Comparison of ENCODE assay signal across 8 mouse cellular contexts in genomic region chr8:4213210-4214005, GRCm38 (mm10). TPM values are rescaled to one million over a fixed set of nuclear protein-coding genes. Genes with fewer than 3 reads are reported as not detected.
DNase-seq lines count a peak whose midpoint lies in the region; ATAC-seq lines count a peak whose summit lies in the region.

No protein-coding gene starts in this region.

- intact Hi-C loops in heart, postnatal 36 days (cut with DNase I) = no loop called here

- peak overlapping the region; percentile 36 for H3K4me3 ChIP-seq in embryonic facial prominence, embryonic 11.5 days (ENCODE audit: low read depth, low read length)

- H3K4me1 ChIP-seq in embryonic facial prominence, embryonic 11.5 days (ENCODE audit: control insufficient read depth, insufficient read depth, low read length) = no peaks in the 10 kb centered on the region; the same call in none of the 2 replicates

- ATAC-seq in embryonic facial prominence, embryonic 11.5 days (replicated peaks; ENCODE audit: insufficient number of reproducible peaks, low FRiP score, low TSS enrichment, low read depth) = peak; percentile 57
- ATAC-seq in megakaryocyte progenitor cell, adult 5-6 weeks (replicated peaks; ENCODE audit: poor library complexity) = peak; percentile 37

- no peaks in the 10 kb centered on the region for H3K36me3 ChIP-seq in embryonic facial prominence, embryonic 11.5 days (replicated peaks; ENCODE audit: control insufficient read depth, insufficient read depth, low read depth, low read length)
- no peaks in the 10 kb centered on the region for H3K36me3 ChIP-seq in splenic B cell, adult 2 months (ENCODE audit: control insufficient read depth, insufficient read depth, low read length, poor library complexity, severe bottlenecking)

- H3K4me2 ChIP-seq in embryonic facial prominence, embryonic 11.5 days (ENCODE audit: low read depth, low read length) = peak overlapping the region; percentile 91

- no peak overlapping the region for H3K27ac ChIP-seq in embryonic facial prominence, embryonic 11.5 days (replicated peaks; ENCODE audit: low read depth, low read length)

- WGBS in embryonic facial prominence, embryonic 11.5 days = 4% methylated on average over 18 of the region's 18 CpGs

- H3K9me3 ChIP-seq in embryonic facial prominence, embryonic 11.5 days (replicated peaks; ENCODE audit: control insufficient read depth, low read length) = no peaks in the 10 kb centered on the region

- peak; percentile 57 to 76 for DNase-seq in urinary bladder, adult 18-20 months (ENCODE audit: low spot score in 2 of 2)
- no peak for DNase-seq in urinary bladder, postnatal 10 days (ENCODE audit: low spot score)
- DNase-seq in embryonic facial prominence, embryonic 11.5 days (ENCODE audit: low spot score) = peak; percentile 53
- DNase-seq in heart, postnatal 36 days = peak; percentile 29 to 42
- peak; percentile 72 to 80 for DNase-seq in kidney, postnatal 4 days
- DNase-seq in splenic B cell, adult 2 months (ENCODE audit: low read depth, low spot score) = peak; percentile 34
- DNase-seq in adipocyte (ENCODE audit: low spot score) = no peak

- peak overlapping the region; percentile 28 for H3K9ac ChIP-seq in embryonic facial prominence, embryonic 11.5 days (replicated peaks; ENCODE audit: low read length)

- H3K27me3 ChIP-seq in embryonic facial prominence, embryonic 11.5 days (ENCODE audit: control insufficient read depth, insufficient read depth, low read length) = peaks cover 31% of the 10 kb centered on the region
- H3K27me3 ChIP-seq in splenic B cell, adult 2 months (ENCODE audit: control insufficient read depth, insufficient read depth, low read length, poor library complexity, severe bottlenecking) = no peaks in the 10 kb centered on the region

RNA-seq across cellular contexts. Expression of gene Prr36, which starts 3.9 kb away (rescaled TPM):
- 7.1 and 9.8 TPM in 2 replicates for polyA plus RNA-seq in embryonic facial prominence, embryonic 11.5 days (2014; fragmentation: Nextera tagmentation; extraction: Ambion mirVana)
- not detected for total RNA-seq in heart, postnatal 36 days (2021)
- total RNA-seq in megakaryocyte progenitor cell, adult 5-6 weeks (2015) = 0.32 and 0.46 TPM in 2 replicates
- total RNA-seq in megakaryocyte progenitor cell, adult 5-6 weeks (2017) = 0.04 and 0.14 TPM in 2 replicates

RNA-seq across cellular contexts. Expression of gene Lrrc8e, which starts 13.2 kb away (rescaled TPM):
- 0.32 and 0.38 TPM in 2 replicates for polyA plus RNA-seq in embryonic facial prominence, embryonic 11.5 days (2014; fragmentation: Nextera tagmentation; extraction: Ambion mirVana)
- under 1 TPM; 0.24 to 0.67 TPM for total RNA-seq in heart, postnatal 36 days (2021)
- not detected in 2 replicates for total RNA-seq in megakaryocyte progenitor cell, adult 5-6 weeks (2015)
- total RNA-seq in megakaryocyte progenitor cell, adult 5-6 weeks (2017) = not detected in 2 replicates

RNA-seq across cellular contexts. Expression of gene Map2k7, which starts 25.1 kb away (rescaled TPM):
- 16.7 TPM in 2 replicates for polyA plus RNA-seq in embryonic facial prominence, embryonic 11.5 days (2014; fragmentation: Nextera tagmentation; extraction: Ambion mirVana)
- total RNA-seq in heart, postnatal 36 days (2021) = 10 to 100 TPM; 79.7 to 80.8 TPM
- total RNA-seq in megakaryocyte progenitor cell, adult 5-6 weeks (2015) = 29.7 and 34.2 TPM in 2 replicates
- total RNA-seq in megakaryocyte progenitor cell, adult 5-6 weeks (2017) = 29.2 and 29.4 TPM in 2 replicates

RNA-seq across cellular contexts. Expression of gene Gm49320, which starts 25.3 kb away (rescaled TPM):
- polyA plus RNA-seq in embryonic facial prominence, embryonic 11.5 days (2014; fragmentation: Nextera tagmentation; extraction: Ambion mirVana) = 0.53 and 0.67 TPM in 2 replicates
- under 1 TPM in 1 of 2 experiments, not detected in 1; 0.44 TPM for total RNA-seq in heart, postnatal 36 days (2021)
- 1.2 and 2.6 TPM in 2 replicates for total RNA-seq in megakaryocyte progenitor cell, adult 5-6 weeks (2015)
- total RNA-seq in megakaryocyte progenitor cell, adult 5-6 weeks (2017) = not detected in 2 replicates

RNA-seq across cellular contexts. Expression of gene Tgfbr3l, which starts 34.6 kb away (rescaled TPM):
- polyA plus RNA-seq in embryonic facial prominence, embryonic 11.5 days (2014; fragmentation: Nextera tagmentation; extraction: Ambion mirVana) = 1.5 and 1.8 TPM in 2 replicates
- 1 to 10 TPM; 2.5 to 3.9 TPM for total RNA-seq in heart, postnatal 36 days (2021)
- total RNA-seq in megakaryocyte progenitor cell, adult 5-6 weeks (2015) = 2.5 and 3.9 TPM in 2 replicates
- 2.3 and 2.8 TPM in 2 replicates for total RNA-seq in megakaryocyte progenitor cell, adult 5-6 weeks (2017)

Comparison
In these comparisons a context has a peak if more than half of its experiments do, and no peak if none do; other contexts are left out.
1. DNase-seq: peak in urinary bladder, adult 18-20 months (2 of 2), embryonic facial prominence, embryonic 11.5 days (single experiment), heart, postnatal 36 days (2 of 2), kidney, postnatal 4 days (2 of 2) and splenic B cell, adult 2 months (single experiment); none in urinary bladder, postnatal 10 days (single experiment) and adipocyte (single experiment).